Mouse (Mus musculus): ENCODE data around the gene Cisd1.

DNA sequence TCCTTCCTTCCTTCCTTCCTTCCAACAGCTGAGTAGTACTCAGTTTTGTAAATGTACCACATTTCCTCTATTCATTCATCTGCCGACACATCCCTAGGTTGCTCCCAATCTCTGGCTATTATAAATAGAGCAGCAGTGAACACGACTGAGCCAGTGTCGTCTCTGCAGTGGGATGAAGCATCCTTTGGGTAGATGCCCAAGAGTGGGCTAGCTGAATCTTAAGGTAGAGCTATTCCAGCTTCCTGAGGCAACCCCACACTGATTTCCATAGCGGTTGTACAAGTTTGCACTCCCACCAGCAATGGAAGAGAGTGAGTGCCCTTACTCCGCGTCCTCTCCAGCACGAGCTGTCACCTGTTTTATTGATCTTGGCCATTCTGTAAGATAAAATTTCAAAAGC lies 35.7 kb upstream of the Cisd1 start:
- TF ChIP-seq CTCF (IDR thresholded peaks at IDR 0.05; ENCODE audit: low read depth, low read length) (no peak), POLR2A (IDR thresholded peaks at IDR 0.05; ENCODE audit: borderline replicate concordance, low read depth, low read length) (no peak)

All from bone marrow macrophage, adult 2 months (primary cell).